Mouse (Mus musculus): ENCODE results near the gene Capn2.
A peak's percentile ranks its signal among the peaks of the same experiment; 100 is the strongest.

Capn2 gene

GRCm38 (mm10) chr1:182516758-182517676, at the start of gene Capn2:
Gene Capn2 (minus strand): TSS chr1:182517608.
- peak; percentile 91 for DNase-seq

- DNase-seq = no peak
These were observed 48.0 kb upstream of the Capn2 start for GRCm38 (mm10) chr1:182565351-182565835.

DNA sequence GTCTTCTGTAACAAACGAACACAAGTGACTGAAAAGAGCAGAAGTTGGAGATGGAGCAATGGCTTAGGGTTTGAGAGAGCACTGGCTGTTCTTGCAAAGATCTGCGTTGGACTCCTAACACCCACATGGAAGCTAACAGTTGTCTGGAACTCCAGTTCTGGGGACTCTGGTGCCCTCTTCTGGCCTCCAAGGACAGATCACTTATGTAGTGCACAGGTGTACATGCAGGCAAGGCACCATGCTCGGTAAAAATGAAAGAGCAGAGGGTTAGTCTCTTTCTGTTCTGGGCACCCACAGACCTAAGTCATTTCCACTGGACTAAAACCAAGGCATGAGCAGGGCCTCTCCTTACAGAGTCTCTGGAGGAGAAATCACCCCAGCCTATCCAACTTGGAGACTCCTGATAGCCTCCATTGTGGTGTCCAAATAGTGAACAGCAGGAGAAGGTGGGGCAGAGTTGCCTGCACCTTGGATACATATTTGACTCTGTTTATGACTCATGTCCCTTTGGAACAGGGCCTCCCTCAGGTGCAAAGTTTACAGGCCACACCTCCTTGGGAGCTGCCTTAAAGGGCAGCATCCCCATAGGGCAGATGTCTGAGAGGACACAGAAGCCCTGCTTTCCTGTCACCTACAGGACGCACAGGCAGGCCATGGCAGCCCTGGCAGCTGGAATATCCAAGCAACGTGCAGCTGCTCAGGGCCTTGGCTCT, 47.2 kb upstream of the Capn2 start, which contains the start of gene Capn8:
Capn8 (plus strand) TSS at position 600 of the 713 bp plus-strand sequence.
- peak; percentile 39 for DNase-seq

DNA sequence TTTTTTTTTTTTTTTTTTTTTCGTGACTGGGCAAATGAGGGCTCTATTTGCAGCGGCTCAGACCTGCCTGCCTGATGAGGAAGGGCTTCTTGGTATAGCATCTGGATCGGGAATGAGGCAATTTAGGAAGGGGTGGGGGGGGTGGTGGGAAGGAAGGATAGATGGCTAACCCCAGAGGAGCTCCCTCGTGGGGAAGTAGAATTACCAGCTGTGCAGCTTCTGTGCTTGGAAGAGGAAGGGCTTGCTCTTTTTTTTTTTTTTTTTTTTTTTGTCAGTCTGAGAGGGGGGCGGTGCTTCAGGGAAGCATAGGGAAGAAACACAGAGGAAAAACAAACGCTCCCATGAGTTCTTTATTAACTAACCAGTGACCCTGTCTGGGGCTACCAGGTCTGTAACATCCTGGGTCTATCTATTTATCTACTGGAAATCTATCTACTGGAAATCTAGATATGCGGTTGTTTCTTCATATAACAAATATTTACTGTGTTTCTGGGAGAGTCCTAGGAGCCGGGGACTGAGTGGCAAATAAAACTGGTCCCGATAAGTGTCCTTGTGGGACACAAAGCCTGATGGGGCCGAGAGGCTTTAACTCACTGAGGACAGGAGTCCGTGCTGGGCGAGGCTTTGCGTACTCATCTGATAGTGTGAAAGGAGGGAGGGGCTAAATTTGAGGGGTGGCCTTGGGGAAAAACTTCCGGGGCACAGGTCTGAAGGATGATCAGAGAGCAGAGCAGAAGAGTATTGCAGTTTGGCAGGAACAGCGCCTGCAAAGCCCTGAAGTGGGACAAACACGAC, 45.4 kb upstream of the Capn2 start:
- no peak for DNase-seq

DNA sequence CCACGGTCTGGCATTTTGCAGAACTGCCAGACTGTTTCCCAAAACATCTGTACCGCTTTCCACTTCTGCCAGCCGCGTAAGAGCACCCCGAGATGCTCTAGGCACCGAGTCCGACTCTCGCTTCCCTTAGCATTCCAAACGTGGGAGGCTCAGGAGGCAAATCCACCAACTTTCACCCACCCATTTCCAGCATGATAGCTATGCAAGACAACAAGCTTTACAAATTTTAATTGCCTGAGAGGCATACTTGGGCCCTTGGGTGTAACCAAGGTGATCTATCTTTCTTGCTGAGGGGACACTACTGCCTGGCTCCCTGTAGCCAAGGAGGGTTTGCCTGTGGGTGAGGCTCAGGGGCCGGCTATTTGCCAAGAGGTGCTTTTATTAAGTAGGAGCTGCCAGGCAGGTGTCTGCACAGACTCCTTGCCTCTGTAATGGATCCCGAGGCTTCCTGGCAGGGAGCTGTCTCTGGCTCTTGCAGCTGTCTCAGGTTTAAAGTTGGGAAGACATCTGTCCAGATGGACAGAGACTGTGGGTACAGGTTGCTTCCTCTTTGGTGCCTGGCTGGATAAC, 44.6 kb upstream of the Capn2 start:
- DNase-seq = peak; percentile 43

DNA sequence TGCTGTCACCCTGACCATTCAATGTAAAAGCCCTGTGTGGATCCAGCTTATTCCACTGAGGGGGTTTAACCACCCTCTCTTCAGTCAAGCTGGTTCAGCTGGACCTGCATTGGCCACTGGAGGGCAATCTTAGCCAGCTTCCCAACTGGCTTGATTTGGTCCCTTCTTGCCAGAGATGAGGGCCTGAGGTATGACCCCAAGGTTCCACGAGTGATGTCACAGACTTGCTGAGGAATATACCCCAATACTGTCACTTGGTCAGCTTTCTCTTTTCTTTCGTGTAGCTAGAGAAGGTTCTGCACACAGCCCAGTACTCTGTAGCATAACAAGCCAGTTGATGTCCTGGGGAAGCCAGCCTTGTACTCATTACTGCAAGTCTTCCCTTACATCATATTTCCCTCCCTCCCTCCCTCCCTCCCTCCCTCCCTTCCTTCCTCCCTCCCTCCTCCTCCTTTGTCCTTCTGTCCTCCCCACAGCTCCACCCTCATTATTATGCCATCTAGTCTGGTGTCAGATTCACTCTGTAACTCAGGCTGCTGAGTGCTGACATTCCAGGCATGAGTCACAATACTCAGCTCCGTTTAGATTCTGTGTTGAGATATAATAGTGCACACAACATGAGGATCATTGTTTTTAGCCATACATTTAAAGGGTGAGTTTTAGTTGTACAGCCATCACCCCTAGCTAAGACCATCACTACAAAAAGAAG, 43.1 kb upstream of the Capn2 start:
- peak; percentile 54 for DNase-seq

DNA sequence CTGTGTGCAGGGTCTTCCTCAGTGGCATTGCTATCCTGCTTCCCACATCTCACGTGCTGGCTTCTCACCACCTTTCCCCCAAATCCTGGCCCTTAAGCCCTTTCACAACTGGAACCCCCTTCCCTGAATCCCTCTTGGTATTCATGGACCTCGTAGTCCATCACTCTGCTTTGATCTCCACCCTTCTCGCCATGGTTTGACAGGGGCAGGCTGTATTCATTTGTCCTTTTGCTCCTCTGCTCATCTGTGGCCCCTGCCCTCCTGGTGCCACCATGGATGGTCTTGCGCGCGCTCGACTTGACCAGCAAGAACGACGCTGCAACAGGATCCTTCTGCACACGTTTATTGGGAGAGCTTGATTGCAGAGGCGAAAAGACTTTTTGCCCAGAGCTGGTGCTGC, 42.1 kb upstream of the Capn2 start:
- DNase-seq = no peak

GRCm38 (mm10) chr1:182558271-182558670, 40.9 kb upstream of the Capn2 start:
- DNase-seq = no peak

- DNase-seq = peak; percentile 71
These were observed 36.4 kb upstream of the Capn2 start for GRCm38 (mm10) chr1:182553649-182554375.

DNA sequence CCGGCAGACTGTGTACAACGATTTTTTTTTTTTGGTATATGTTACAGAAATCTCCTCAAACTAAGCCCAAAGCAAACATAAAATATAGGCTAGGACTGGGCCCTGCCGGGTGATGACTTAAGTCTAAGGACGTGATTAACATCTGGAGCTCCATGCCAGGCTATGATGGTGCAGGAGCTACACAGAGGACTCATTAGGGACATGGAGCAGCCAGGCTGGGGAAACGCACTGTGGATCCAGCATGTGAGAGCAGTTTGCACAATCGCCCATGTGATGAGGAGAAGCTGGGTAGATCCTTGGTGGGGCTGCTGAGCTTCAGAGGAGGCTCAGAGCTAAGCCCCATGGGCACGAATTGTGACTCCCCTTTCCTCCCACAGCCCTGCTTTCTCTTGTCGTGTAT, 33.4 kb upstream of the Capn2 start:
- no peak for DNase-seq

GRCm38 (mm10) chr1:182543906-182544305, 26.5 kb upstream of the Capn2 start:
- no peak for DNase-seq

GRCm38 (mm10) chr1:182543136-182543535, 25.7 kb upstream of the Capn2 start:
- no peak for DNase-seq

DNA sequence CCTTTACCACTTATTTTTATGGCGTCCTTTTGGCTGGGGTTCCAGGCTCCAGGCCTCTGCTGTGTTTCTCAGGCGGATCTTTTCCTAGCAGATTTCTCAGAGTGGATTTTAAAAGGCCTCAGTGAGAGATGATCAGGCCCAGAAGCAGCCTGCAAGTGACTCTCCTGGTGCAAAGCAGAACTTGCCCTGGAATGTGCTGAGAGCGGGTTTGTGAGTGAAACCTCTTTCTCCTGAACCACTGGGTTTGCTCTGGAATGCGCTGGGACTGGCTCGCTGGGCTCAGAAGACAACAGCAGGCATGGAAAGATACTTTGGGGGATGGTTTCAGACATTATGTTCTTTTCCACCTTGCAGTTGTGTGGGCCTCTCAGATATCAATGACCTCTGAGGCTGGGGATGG, 24.7 kb upstream of the Capn2 start:
- no peak for DNase-seq

- DNase-seq = peak; percentile 82
These were observed 21.9 kb upstream of the Capn2 start for GRCm38 (mm10) chr1:182539023-182539940.

- DNase-seq = no peak
These were observed 17.7 kb upstream of the Capn2 start for GRCm38 (mm10) chr1:182535080-182535481.

DNA sequence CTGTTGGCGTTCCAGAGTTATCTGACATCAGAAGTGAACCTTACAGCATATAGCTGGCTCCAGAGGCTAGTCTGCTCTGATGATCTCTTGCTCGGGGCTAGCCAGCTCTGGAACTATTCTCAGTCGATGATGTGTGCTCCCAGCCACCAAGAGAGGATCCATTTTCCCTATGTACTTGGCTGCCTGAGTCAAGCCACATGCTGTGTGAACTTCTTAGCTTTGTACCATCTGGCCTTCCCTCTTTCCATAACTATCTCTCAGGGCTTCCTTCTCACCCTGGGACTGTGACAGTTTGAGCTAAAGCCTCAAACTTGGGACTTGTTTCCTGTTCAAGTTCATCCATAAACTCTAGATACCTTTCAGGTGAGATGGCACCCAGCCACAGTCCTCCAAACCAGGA, 16.2 kb upstream of the Capn2 start:
- DNase-seq = no peak

DNA sequence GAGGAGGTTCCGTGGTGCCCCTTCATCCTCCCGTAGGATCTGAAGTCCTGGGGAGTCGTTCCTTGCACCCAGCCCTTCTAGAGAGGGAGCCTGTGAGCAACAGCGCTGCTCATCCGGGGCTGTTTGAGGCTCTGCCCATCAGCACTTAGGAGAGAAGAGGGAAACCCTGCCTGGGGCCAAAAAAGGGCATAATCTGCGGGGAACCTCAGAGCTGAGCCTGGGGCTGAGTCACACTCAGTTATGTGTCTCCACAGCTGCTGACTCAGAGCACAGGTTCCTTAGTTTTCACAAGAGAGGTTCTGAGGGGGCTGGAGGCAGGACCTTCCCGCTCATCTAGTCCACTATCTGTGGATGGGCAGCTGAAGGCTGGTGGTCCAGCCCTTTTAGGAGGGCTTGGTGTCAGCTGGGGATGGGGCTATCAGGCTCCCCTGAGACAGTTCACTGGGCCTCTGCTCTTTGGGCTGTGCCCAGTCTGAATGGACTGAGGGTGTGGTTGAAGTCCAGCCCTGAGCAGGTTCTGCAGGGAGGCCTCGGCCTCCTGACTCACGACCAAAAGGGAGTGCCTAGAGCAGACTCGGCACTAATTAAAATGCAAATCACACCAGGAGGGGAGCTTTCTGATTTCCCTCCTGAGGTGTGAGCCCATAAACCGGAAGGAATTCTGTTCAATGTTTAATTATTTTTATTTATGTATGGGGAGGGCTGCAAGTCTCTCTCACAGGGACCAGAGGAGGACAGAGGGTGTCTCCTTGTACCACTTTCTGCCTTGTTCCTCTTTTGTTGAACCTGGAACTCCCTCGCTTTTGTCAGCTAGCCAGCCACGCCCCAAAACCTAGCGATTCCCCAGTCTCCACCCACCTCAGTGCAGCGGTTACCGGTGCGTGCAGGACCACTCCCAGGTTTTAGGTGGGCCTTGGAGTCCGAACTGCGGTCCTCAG, 10.8 kb upstream of the Capn2 start:
- no peak for DNase-seq

GRCm38 (mm10) chr1:182527261-182527766, 9.9 kb upstream of the Capn2 start:
- no peak for DNase-seq

DNA sequence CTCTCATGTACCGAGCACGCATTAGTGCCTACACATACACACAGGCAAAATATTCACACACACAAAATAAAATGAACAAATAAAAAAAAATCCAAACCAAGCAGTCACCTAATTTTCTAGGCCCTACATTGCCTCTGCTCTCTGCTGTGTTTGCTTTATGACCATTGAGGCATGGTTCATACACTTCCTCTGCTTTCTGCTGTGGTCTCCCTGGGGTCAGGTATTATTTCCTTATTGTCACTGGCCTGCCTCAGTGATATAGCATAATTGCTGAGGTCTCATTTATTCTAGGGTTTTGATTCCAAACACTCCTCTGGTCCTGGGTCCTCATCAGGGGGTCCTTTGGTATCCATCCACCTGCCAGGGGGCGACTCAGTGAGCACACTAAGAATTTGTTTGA, 8.2 kb upstream of the Capn2 start:
- no peak for DNase-seq

Measured in lung, postnatal 14 days (tissue).